Mouse (Mus musculus) B cell, adult 67 days (primary cell): Measurements from ENCODE around the gene Plscr1. TPM values are rescaled to one million over a fixed set of nuclear protein-coding genes. Genes with fewer than 3 reads are reported as not detected.

Source experiments
- total RNA-seq, 2 experiments: library from RNA; stranded (reverse); gene quantifications; 4 replicates each; pipeline ENCODE4 v1.2.4; 2023

Gene Plscr1
- 10 to 100 TPM; 10.2 to 13.1 TPM for total RNA-seq

GRCm38 (mm10) chr9:92249447-92249852, at the start of gene Plscr1:
Gene Plscr1, plus strand, starts transcription at chr9:92249750.

GRCm38 (mm10) chr9:92275486-92276207, 26.1 kb downstream of the Plscr1 start, which contains the start of gene Plscr2:
Gene Plscr2, plus strand, starts transcription at chr9:92275602.

GRCm38 (mm10) chr9:92309077-92309476, 59.5 kb downstream of the Plscr1 start, which contains the start of gene 1700057G04Rik:
Gene 1700057G04Rik, plus strand, starts transcription at chr9:92309377.

Other genes with a start within 250 kb of the Plscr1 start
- not detected for gene Plscr5, start 56.8 kb upstream of the Plscr1 start, total RNA-seq
- not detected for gene Plscr2, start 25.9 kb downstream of the Plscr1 start, total RNA-seq
- not detected for gene 1700057G04Rik, start 59.6 kb downstream of the Plscr1 start, total RNA-seq
- under 1 TPM; 0.26 to 0.27 TPM for gene Plscr4, start 207.6 kb downstream of the Plscr1 start, total RNA-seq